Mouse (Mus musculus) adrenal gland, postnatal 10 days (tissue): ENCODE measurements around the gene Bex3. TPM values are rescaled to one million over a fixed set of nuclear protein-coding genes. Genes with fewer than 3 reads are reported as not detected.
A peak's percentile ranks its signal among the peaks of the same experiment; 100 is the strongest.
"Not testable (repeated sequence)": the region's sequence is repeated elsewhere in the genome, so short reads cannot be mapped to it uniquely, and the experiment has no call there.

ENCODE experiments used
- DNase-seq: peaks from one replicate; pipeline ENCODE4 v3.0.0; 2021; ENCODE audit warnings: mixed read lengths
- long read RNA-seq, 2 experiments: library from polyadenylated mRNA; stranded (forward); transcript quantifications; one replicate each; pipeline ENCODE4 v2.0.0; 2021
- total RNA-seq, 2 experiments: library from RNA; stranded (reverse); gene quantifications; 2 replicates each; pipeline ENCODE4 v1.2.3; 2021

The Bex3 gene
- total RNA-seq, result 100 to 1,000 TPM; 151 to 189 TPM
- long read RNA-seq, experiment 1, transcript Bex3-204 (3 exons, 933 nt), result minor isoform, 6 of 320 reads
- long read RNA-seq, experiment 1, transcript Bex3-202 (3 exons, 826 nt), result minor isoform, 27 of 320 reads
- long read RNA-seq, experiment 1, transcript Bex3-201 (3 exons, 930 nt), result major isoform, 141 of 320 reads
- long read RNA-seq, experiment 1, partial matches to known transcripts, result 0 of 320 reads
- long read RNA-seq, experiment 1, other reads (novel, unspliced or antisense), result 143 of 320 reads
- long read RNA-seq, experiment 2, transcript Bex3-201 (3 exons, 930 nt), result major isoform, 78 of 200 reads
- long read RNA-seq, experiment 2, transcript Bex3-202 (3 exons, 826 nt), result minor isoform, 10 of 200 reads
- long read RNA-seq, experiment 2, partial matches to known transcripts, result 1 of 200 reads
- long read RNA-seq, experiment 2, other reads (novel, unspliced or antisense), result 106 of 200 reads

GRCm38 (mm10) chrX:136269743-136270392, at the start of gene Bex3:
Gene Bex3, plus strand, starts transcription at chrX:136270253.
- DNase-seq, result peak; percentile 60

GRCm38 (mm10) chrX:136223714-136224113, 46.3 kb upstream of the Bex3 start:
- DNase-seq, result no peak

- peak; percentile 18 for DNase-seq
Measured at GRCm38 (mm10) chrX:136227768-136228167, 42.3 kb upstream of the Bex3 start.

- DNase-seq, result peak; percentile 63
Measured at GRCm38 (mm10) chrX:136238118-136238517, 31.9 kb upstream of the Bex3 start.

GRCm38 (mm10) chrX:136243181-136243580, 26.9 kb upstream of the Bex3 start:
- no peak for DNase-seq

GRCm38 (mm10) chrX:136244574-136245229, 25.4 kb upstream of the Bex3 start, which contains the start of gene Tceal9:
Gene Tceal9, plus strand, starts transcription at chrX:136245079.
- DNase-seq, result peak; percentile 82

- DNase-seq, result peak; percentile 44
Measured at GRCm38 (mm10) chrX:136245521-136246071, 24.5 kb upstream of the Bex3 start.

- peak; percentile 57 for DNase-seq
Measured at GRCm38 (mm10) chrX:136248811-136249210, 21.2 kb upstream of the Bex3 start.

GRCm38 (mm10) chrX:136249671-136250070, 20.4 kb upstream of the Bex3 start:
- DNase-seq, result no peak

- DNase-seq, result no peak
Measured at GRCm38 (mm10) chrX:136252023-136252729, 17.9 kb upstream of the Bex3 start.

GRCm38 (mm10) chrX:136267720-136268119, 2.3 kb upstream of the Bex3 start:
- DNase-seq, result no peak

- DNase-seq, result no peak
Measured at GRCm38 (mm10) chrX:136268173-136268572, 1.9 kb upstream of the Bex3 start.

GRCm38 (mm10) chrX:136270393-136271111, 499 bp downstream of the Bex3 start:
- DNase-seq, result not testable (repeated sequence)

- no peak for DNase-seq
Measured at GRCm38 (mm10) chrX:136274542-136274941, 4.5 kb downstream of the Bex3 start.

- no peak for DNase-seq
Measured at GRCm38 (mm10) chrX:136275386-136275785, 5.3 kb downstream of the Bex3 start.

GRCm38 (mm10) chrX:136277577-136277976, 7.5 kb downstream of the Bex3 start:
- no peak for DNase-seq

GRCm38 (mm10) chrX:136278401-136278800, 8.3 kb downstream of the Bex3 start:
- no peak for DNase-seq

- no peak for DNase-seq
Measured at GRCm38 (mm10) chrX:136279410-136279809, 9.4 kb downstream of the Bex3 start.

GRCm38 (mm10) chrX:136290817-136291281, 20.8 kb downstream of the Bex3 start:
- peak; percentile 12 for DNase-seq

GRCm38 (mm10) chrX:136304295-136304694, 34.2 kb downstream of the Bex3 start:
- DNase-seq, result peak; percentile 36

- DNase-seq, result no peak
Measured at GRCm38 (mm10) chrX:136306196-136306595, 36.1 kb downstream of the Bex3 start.
